Mouse (Mus musculus): ENCODE data around the gene Kif17. TPM values are rescaled to one million over a fixed set of nuclear protein-coding genes. Genes with fewer than 3 reads are reported as not detected.

The Kif17 gene
- polyA plus RNA-seq, 1 experiment from 2014 or later, result 2.2 TPM

DNA sequence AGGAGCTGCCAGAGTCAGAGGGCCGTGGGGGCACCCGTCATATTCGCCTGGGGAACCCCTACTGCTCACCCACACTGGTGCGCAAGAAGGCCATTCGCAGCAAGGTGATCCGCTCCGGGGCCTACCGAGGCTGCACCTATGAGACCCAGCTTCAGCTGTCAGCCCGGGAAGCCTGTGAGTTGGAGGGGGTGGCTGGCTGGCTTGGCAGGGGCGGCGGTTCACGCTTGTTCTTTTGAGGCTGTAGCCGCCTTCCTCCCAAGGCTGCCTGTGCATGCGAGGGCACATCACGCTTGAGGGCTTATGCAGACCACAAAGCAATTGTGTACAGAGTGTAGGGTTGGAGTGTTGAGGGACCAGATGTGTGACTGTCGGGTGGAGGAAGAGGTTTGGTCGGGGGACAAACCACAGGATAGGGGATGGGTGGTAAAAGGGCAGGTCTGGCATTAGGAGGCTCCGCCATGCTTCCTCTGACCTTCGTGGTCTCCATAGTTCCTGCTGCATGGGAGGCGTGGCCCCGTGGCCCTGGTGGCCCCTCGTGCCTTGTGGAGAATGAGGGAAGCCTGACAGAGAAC is 7.0 kb downstream of the Kif17 start:
- no peak for ATAC-seq
- no peaks in the 10 kb centered on the region for H3K9me3 ChIP-seq (ENCODE audit: control insufficient read depth, low read length)
- H3K4me2 ChIP-seq (ENCODE audit: low read length), result no peak overlapping the region
- H3K4me3 ChIP-seq (replicated peaks; ENCODE audit: low read length), result no peak overlapping the region
- no peak overlapping the region for H3K27ac ChIP-seq (ENCODE audit: low read length)
- WGBS, result 76% methylated on average over 22 of the region's 22 CpGs
- H3K9ac ChIP-seq (replicated peaks; ENCODE audit: low read depth, low read length), result no peak overlapping the region
- H3K4me1 ChIP-seq (replicated peaks; ENCODE audit: control insufficient read depth, insufficient read depth, low read length), result peaks cover 3% of the 10 kb centered on the region
- H3K27me3 ChIP-seq (replicated peaks; ENCODE audit: control insufficient read depth, insufficient read depth, low read length), result no peaks in the 10 kb centered on the region
- H3K36me3 ChIP-seq (ENCODE audit: control insufficient read depth, insufficient read depth), result no peaks in the 10 kb centered on the region

DNA sequence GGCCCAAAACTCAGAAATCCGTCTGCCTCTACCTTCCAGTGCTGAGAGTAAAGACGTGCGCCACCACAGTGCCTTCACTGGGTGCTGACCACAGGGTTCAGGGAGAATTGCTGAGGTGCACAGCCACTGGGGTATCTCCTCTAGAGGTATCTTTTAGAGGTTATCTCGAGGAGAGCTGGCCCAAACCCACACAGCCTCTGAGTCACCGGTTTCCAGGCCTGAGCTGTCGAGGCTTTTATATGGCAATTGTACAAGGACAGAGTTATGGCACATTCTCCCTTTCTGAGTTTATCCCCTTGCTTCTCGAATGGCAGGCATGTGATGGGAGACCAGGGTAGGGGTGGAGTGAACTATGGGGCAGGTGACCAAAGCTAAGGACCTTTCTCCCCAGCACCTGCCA is 8.4 kb downstream of the Kif17 start:
- no peak overlapping the region for H3K4me3 ChIP-seq (replicated peaks; ENCODE audit: low read length)
- H3K27ac ChIP-seq (ENCODE audit: low read length), result no peak overlapping the region
- no peaks in the 10 kb centered on the region for H3K36me3 ChIP-seq (ENCODE audit: control insufficient read depth, insufficient read depth)

DNA sequence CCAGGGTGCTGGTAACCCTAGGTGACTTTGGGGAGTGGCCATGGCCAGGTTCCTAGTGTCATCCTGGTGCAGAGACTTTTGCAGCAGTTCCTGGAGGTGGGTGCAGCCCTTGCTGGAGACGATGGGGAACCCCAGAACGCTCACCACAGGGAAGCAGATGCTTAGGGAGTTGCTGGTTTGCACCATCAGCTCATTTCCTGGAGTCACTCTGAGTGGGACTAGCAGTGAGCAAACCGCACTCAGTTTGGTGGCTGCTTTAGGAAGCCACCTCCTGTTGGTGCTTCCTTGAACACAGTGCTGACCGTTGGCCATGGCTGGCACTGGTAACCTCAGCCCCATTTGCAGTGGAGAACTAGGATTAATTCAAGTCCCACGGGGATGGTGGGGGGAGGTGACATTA is 9.2 kb downstream of the Kif17 start:
- Histone ChIP-seq H3K27ac (ENCODE audit: low read length) (no peak overlapping the region), H3K4me2 (ENCODE audit: low read length) (no peak overlapping the region), H3K27me3 (replicated peaks; ENCODE audit: control insufficient read depth, insufficient read depth, low read length) (peaks cover 2% of the 10 kb centered on the region; the same call in 1 of the 2 replicates), H3K36me3 (ENCODE audit: control insufficient read depth, insufficient read depth) (no peaks in the 10 kb centered on the region), H3K4me3 (replicated peaks; ENCODE audit: low read length) (no peak overlapping the region), H3K4me1 (replicated peaks; ENCODE audit: control insufficient read depth, insufficient read depth, low read length) (peaks cover 6% of the 10 kb centered on the region), H3K9me3 (ENCODE audit: control insufficient read depth, low read length) (no peaks in the 10 kb centered on the region), H3K9ac (replicated peaks; ENCODE audit: low read depth, low read length) (no peak overlapping the region)
- ATAC-seq, result no peak
- 89% methylated on average over 5 of the region's 5 CpGs for WGBS

More for the DNA sequence above, 8.4 kb downstream of the Kif17 start:
- no peaks in the 10 kb centered on the region for H3K9me3 ChIP-seq (ENCODE audit: control insufficient read depth, low read length)
- peaks cover 6% of the 10 kb centered on the region for H3K4me1 ChIP-seq (replicated peaks; ENCODE audit: control insufficient read depth, insufficient read depth, low read length)
- no peak overlapping the region for H3K9ac ChIP-seq (replicated peaks; ENCODE audit: low read depth, low read length)
- ATAC-seq, result no peak
- H3K27me3 ChIP-seq (replicated peaks; ENCODE audit: control insufficient read depth, insufficient read depth, low read length), result peaks cover 2% of the 10 kb centered on the region; the same call in 1 of the 2 replicates
- H3K4me2 ChIP-seq (ENCODE audit: low read length), result no peak overlapping the region
- 80% methylated on average over 7 of the region's 7 CpGs for WGBS

DNA sequence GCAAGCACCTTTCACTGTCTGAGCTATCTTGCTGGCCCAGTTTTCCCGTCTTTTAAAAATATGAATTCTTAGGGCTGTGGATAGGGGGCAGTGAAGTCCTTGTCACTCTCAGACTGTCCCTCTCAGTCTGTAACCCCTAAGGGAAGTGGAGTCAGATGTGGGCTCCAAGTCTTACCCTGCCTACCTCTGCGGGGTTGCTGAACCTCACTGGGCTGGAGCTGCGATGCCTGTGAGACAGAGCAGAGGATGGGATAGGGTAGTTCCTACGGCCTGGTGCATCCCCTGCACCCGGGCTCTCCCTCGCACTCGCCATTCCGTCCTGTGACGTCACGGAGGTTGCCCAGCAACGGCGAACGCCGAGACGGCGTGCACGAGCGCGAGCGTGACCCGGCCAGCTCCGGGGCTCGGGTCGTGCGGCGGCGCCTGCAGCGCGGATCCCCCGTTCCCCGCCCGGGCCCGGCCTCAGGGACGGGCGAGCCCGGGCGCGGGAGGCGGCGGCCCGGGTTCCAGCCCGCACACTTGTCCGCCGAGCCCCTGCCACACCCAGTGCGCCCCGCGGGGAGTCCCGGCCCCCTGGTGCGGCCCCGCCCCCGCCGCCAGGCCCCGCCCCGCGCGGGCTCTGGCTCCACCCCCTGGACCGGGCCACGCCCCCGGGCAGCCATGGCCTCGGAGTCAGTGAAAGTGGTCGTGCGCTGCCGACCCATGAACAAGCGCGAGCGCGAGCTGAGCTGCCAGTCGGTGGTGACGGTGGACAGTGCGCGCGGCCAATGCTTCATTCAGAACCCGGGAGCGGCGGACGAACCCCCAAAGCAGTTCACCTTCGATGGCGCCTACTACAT is 11.8 kb downstream of the Kif17 start:
- Histone ChIP-seq H3K4me1 (replicated peaks; ENCODE audit: control insufficient read depth, insufficient read depth, low read length) (peaks cover 6% of the 10 kb centered on the region), H3K9ac (replicated peaks; ENCODE audit: low read depth, low read length) (peak overlapping the region; percentile 57), H3K4me2 (ENCODE audit: low read length) (peak overlapping the region; percentile 89), H3K27ac (ENCODE audit: low read length) (no peak overlapping the region), H3K27me3 (replicated peaks; ENCODE audit: control insufficient read depth, insufficient read depth, low read length) (peaks cover 2% of the 10 kb centered on the region; the same call in 1 of the 2 replicates), H3K9me3 (ENCODE audit: control insufficient read depth, low read length) (no peaks in the 10 kb centered on the region), H3K4me3 (replicated peaks; ENCODE audit: low read length) (peak overlapping the region; percentile 64), H3K36me3 (ENCODE audit: control insufficient read depth, insufficient read depth) (no peaks in the 10 kb centered on the region)
- peak; percentile 91 for ATAC-seq
- WGBS, result under 1% methylated on average over 67 of the region's 78 CpGs

DNA sequence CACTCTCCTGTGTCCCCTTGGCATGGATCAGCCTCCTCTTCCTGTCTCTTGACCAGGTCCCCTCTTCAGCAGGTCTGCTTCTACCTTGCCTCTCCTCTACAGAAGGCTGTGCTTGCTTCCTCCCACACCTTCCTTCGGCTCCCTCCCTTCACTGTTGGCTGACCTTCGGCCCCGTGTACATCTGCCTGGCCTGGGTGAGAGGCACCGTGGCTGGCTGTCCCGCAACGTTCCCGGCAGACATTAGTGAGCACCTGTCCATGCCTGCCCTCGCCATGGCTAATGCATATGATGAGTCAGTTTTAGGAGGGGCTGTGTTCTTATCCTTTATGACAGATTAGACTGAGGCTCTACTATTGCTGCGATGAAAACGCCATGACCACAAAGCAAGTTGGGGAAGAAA is 17.6 kb downstream of the Kif17 start:
- no peak for ATAC-seq
- Histone ChIP-seq H3K27me3 (replicated peaks; ENCODE audit: control insufficient read depth, insufficient read depth, low read length) (no peaks in the 10 kb centered on the region), H3K9me3 (ENCODE audit: control insufficient read depth, low read length) (no peaks in the 10 kb centered on the region), H3K27ac (ENCODE audit: low read length) (no peak overlapping the region), H3K4me1 (replicated peaks; ENCODE audit: control insufficient read depth, insufficient read depth, low read length) (peaks cover 6% of the 10 kb centered on the region), H3K4me2 (ENCODE audit: low read length) (no peak overlapping the region), H3K4me3 (replicated peaks; ENCODE audit: low read length) (no peak overlapping the region), H3K9ac (replicated peaks; ENCODE audit: low read depth, low read length) (no peak overlapping the region), H3K36me3 (ENCODE audit: control insufficient read depth, insufficient read depth) (no peaks in the 10 kb centered on the region)
- WGBS, result 89% methylated on average over 10 of the region's 10 CpGs

DNA sequence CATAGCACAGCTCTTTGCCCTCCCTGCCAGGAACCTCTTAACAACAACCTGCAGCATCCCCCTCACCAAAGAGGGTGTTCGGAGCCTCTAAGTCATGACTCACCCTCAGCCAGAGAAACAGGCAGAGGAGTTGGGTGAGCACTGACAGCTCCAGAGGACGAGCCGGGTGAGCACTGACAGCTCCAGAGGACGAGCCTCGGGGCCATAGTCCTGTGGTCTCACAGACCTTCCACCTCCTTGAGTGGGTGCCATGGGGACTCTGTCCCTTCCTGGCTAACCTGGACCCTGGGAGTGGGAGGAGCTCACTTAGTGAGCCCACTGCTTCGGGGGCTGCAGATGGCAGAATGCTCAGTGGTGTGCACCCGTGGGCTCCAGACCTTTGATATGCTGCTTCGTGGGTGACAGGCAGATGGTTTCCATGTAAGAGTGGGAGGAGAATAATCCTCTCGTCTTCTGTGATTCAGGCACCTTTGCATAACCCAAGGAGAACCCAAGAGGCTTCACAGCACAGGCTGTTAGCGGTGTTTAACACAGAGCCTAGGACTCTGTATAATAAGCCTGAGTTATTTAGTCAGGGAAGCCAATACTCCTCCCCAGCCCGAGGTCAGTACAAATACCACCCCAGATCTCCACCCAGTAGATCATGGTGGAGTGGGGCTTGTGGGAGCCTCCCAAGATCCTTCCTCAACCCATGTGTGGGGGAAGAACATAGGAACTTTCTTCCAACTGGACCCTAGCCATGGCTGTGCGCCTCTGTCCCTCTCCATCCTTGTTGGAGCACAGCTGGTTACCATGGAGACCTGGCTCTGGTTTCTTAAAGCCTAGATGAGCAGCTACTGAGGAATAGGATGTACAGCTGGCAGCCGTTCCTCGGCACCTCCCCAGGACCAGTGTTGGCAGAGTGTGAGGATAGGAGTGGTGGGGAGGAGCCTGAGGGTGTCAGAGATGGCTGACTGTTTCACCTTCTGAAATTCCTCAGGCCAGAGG is 22.1 kb downstream of the Kif17 start:
- no peak overlapping the region for H3K4me3 ChIP-seq (replicated peaks; ENCODE audit: low read length)
- no peaks in the 10 kb centered on the region for H3K27me3 ChIP-seq (replicated peaks; ENCODE audit: control insufficient read depth, insufficient read depth, low read length)
- 63% methylated on average over 14 of the region's 14 CpGs for WGBS
- peaks cover 6% of the 10 kb centered on the region for H3K4me1 ChIP-seq (replicated peaks; ENCODE audit: control insufficient read depth, insufficient read depth, low read length)
- H3K4me2 ChIP-seq (ENCODE audit: low read length), result no peak overlapping the region
- H3K9me3 ChIP-seq (ENCODE audit: control insufficient read depth, low read length), result no peaks in the 10 kb centered on the region
- H3K36me3 ChIP-seq (ENCODE audit: control insufficient read depth, insufficient read depth), result no peaks in the 10 kb centered on the region
- peak; percentile 62; the same call in 1 of the 2 replicates for ATAC-seq
- no peak overlapping the region for H3K27ac ChIP-seq (ENCODE audit: low read length)
- no peak overlapping the region for H3K9ac ChIP-seq (replicated peaks; ENCODE audit: low read depth, low read length)

DNA sequence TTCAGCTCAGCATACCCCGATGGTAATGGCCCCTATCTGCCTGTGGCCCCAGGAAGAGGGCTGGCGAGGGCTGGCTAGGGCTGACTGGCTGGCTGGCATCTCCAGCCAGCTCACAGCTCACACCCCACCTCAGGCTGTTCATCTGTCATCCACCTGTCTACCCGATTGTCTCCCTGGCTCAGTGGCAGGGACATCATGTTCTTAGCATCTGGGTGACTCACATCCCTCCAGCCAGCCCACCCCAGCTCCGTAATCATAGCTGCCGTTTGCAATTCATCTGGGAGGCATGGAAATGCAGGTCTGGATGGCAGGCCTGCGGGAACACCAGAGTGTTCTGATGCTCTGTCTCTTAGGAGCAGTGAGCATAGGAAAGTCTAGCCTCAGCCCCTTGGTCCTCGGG is 28.1 kb downstream of the Kif17 start:
- H3K4me3 ChIP-seq (replicated peaks; ENCODE audit: low read length), result no peak overlapping the region
- no peak overlapping the region for H3K9ac ChIP-seq (replicated peaks; ENCODE audit: low read depth, low read length)
- WGBS, result 77% methylated on average over 7 of the region's 7 CpGs
- H3K9me3 ChIP-seq (ENCODE audit: control insufficient read depth, low read length), result no peaks in the 10 kb centered on the region
- H3K27ac ChIP-seq (ENCODE audit: low read length), result no peak overlapping the region
- H3K4me2 ChIP-seq (ENCODE audit: low read length), result no peak overlapping the region
- no peak for ATAC-seq
- no peaks in the 10 kb centered on the region for H3K27me3 ChIP-seq (replicated peaks; ENCODE audit: control insufficient read depth, insufficient read depth, low read length)
- no peaks in the 10 kb centered on the region for H3K4me1 ChIP-seq (replicated peaks; ENCODE audit: control insufficient read depth, insufficient read depth, low read length)
- no peaks in the 10 kb centered on the region for H3K36me3 ChIP-seq (ENCODE audit: control insufficient read depth, insufficient read depth)

DNA sequence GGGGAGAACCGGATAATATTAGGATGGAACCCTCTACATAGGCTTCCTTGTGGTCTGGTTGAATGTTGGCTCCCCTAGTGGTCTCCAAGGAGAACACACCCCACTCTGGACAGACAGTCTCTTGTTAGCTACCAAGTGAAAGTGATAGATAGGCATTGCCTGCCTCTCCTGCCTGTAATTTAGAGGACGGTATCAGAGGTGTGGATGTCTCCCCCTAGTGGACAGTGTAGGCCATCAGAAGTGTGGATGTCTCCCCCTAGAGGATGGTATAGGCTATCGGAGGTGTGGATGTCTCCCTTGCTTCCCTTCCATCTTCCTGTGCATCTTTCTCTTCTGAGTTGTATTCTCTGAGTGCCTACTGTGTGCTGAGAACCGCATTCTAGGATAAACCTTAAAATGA is 32.6 kb downstream of the Kif17 start:
- peak; percentile 58 for ATAC-seq
- H3K4me1 ChIP-seq (replicated peaks; ENCODE audit: control insufficient read depth, insufficient read depth, low read length), result no peaks in the 10 kb centered on the region
- peaks cover 3% of the 10 kb centered on the region; the same call in 1 of the 2 replicates for H3K9me3 ChIP-seq (ENCODE audit: control insufficient read depth, low read length)
- H3K4me2 ChIP-seq (ENCODE audit: low read length), result no peak overlapping the region
- no peak overlapping the region for H3K9ac ChIP-seq (replicated peaks; ENCODE audit: low read depth, low read length)
- 25% methylated on average over 4 of the region's 4 CpGs for WGBS
- no peaks in the 10 kb centered on the region for H3K36me3 ChIP-seq (ENCODE audit: control insufficient read depth, insufficient read depth)
- H3K27me3 ChIP-seq (replicated peaks; ENCODE audit: control insufficient read depth, insufficient read depth, low read length), result no peaks in the 10 kb centered on the region
- H3K4me3 ChIP-seq (replicated peaks; ENCODE audit: low read length), result no peak overlapping the region
- no peak overlapping the region for H3K27ac ChIP-seq (ENCODE audit: low read length)

DNA sequence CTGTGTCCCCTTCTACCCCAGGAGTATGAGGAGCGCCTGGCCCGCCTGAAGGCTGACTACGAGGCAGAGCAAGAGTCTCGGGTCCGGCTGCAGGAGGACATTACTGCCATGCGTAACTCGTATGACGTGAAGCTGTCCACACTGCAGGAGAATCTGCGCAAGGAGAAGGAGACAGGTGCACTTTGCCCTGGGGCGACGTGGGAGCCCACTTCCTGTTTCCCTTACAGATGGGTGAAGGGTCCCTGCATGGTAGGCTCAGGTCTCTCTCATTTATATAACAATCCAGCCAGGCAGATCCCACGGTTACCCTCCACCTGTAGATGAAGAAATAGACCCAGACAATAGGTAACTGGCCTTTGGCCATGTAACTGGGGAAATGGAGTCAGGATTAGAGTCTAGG is 36.2 kb downstream of the Kif17 start:
- no peak overlapping the region for H3K27ac ChIP-seq (ENCODE audit: low read length)
- 88% methylated on average over 12 of the region's 12 CpGs for WGBS
- no peaks in the 10 kb centered on the region for H3K36me3 ChIP-seq (ENCODE audit: control insufficient read depth, insufficient read depth)
- peaks cover 3% of the 10 kb centered on the region; the same call in 1 of the 2 replicates for H3K9me3 ChIP-seq (ENCODE audit: control insufficient read depth, low read length)
- H3K27me3 ChIP-seq (replicated peaks; ENCODE audit: control insufficient read depth, insufficient read depth, low read length), result no peaks in the 10 kb centered on the region
- ATAC-seq, result no peak
- H3K4me2 ChIP-seq (ENCODE audit: low read length), result no peak overlapping the region
- no peak overlapping the region for H3K4me3 ChIP-seq (replicated peaks; ENCODE audit: low read length)
- no peak overlapping the region for H3K9ac ChIP-seq (replicated peaks; ENCODE audit: low read depth, low read length)
- H3K4me1 ChIP-seq (replicated peaks; ENCODE audit: control insufficient read depth, insufficient read depth, low read length), result no peaks in the 10 kb centered on the region

All from forebrain, embryonic 16.5 days (tissue).